23 mouse cellular contexts compared by ENCODE assay signal in genomic region chr2:128404405-128404804, GRCm38 (mm10).
DNase-seq lines count a peak whose midpoint lies in the region; ATAC-seq and TF ChIP-seq lines count a peak whose summit lies in the region.
"Had no signal": no experiment of that assay in that cellular context is flagged by ENCODE, and none has a peak within 500 bp of the region (broad histone marks: within the 10 kb centered on the region; RNA-seq: fewer than 3 reads in every experiment).

No protein-coding gene starts in this region.

- no peak for DNase-seq in heart, embryonic 10.5 days (ENCODE audit: low spot score)
- DNase-seq in heart, postnatal 14 days: no peak
- DNase-seq in A20 (ENCODE audit: low read depth, low spot score): peak; percentile 61
- no peak for DNase-seq in CH12.LX (ENCODE audit: extremely low read depth)
- DNase-seq: adrenal gland, postnatal 10 days; B cell, adult 2 months; cerebellum, adult 11 months; cerebellum, adult 8-10 months; cerebellum, postnatal 14 days; embryo, embryonic 11 days; heart, adult 2 months; heart, postnatal 4 days had no signal

- H3K4me1 ChIP-seq in heart, embryonic 10.5 days: peaks cover 42% of the 10 kb centered on the region
- H3K4me1 ChIP-seq in CH12.LX (ENCODE audit: control insufficient read depth in 1 of 2, insufficient read depth in 2 of 2): peaks cover 29 to 76% of the 10 kb centered on the region in 2 experiments
- H3K4me1 ChIP-seq in limb, embryonic 12.5 days (replicated peaks): peaks cover 34% of the 10 kb centered on the region

- 80% methylated on average over 3 of the region's 3 CpGs for WGBS in heart, embryonic 10.5 days
- WGBS in limb, embryonic 12.5 days: 75% methylated on average over 3 of the region's 3 CpGs

- TF ChIP-seq EP300 in CH12.LX (IDR thresholded peaks at IDR 0.05; ENCODE audit: low read length): 0 out of 2 replicates have a peak, but pooled peaks have one; percentile 27

- peak overlapping the region; percentile 29; the same call in 1 of the 2 replicates for H3K27ac ChIP-seq in heart, embryonic 10.5 days
- no peak overlapping the region for H3K27ac ChIP-seq in CH12.LX (ENCODE audit: insufficient read depth, low read depth)
- H3K27ac ChIP-seq in limb, embryonic 12.5 days: 0 out of 2 replicates have a peak overlapping the region, but pooled peaks have one; percentile 41
- H3K27ac ChIP-seq: embryonic facial prominence, embryonic 13.5 days; forebrain, embryonic 10.5 days; heart, adult 2 months; hindbrain, embryonic 13.5 days; hindbrain, postnatal 0 days had no signal

- no peak for TF ChIP-seq CTCF in CH12.LX (conservative IDR thresholded peaks at IDR 0.05 in 1 of 2, IDR thresholded peaks at IDR 0.05 in 1 of 2; ENCODE audit: low read depth in 2 of 2, low read length in 2 of 2)

- no peak for TF ChIP-seq RAD21 in CH12.LX (IDR thresholded peaks at IDR 0.05; ENCODE audit: low read depth, low read length)

- H3K79me2 ChIP-seq in CH12.LX (replicated peaks; ENCODE audit: control insufficient read depth, extremely low read depth, insufficient read depth, poor library complexity, severe bottlenecking): 0 out of 2 replicates have a peak, but pooled peaks cover 2% of the 10 kb centered on the region

- H3K9me3 ChIP-seq in heart, embryonic 10.5 days: no peaks in the 10 kb centered on the region
- peaks cover 8% of the 10 kb centered on the region for H3K9me3 ChIP-seq in CH12.LX (replicated peaks; ENCODE audit: low read length)
- no peaks in the 10 kb centered on the region for H3K9me3 ChIP-seq in limb, embryonic 12.5 days
- H3K9me3 ChIP-seq: embryonic facial prominence, embryonic 13.5 days; forebrain, embryonic 10.5 days; heart, embryonic 12.5 days; hindbrain, embryonic 13.5 days had no signal

- dilution Hi-C loops in CH12.LX (cut with MboI; ENCODE audit: extremely low pct_ligation_motif_present, extremely low pct_unique_long_range_greater_than_20kb, low sequenced_read_pairs): no loop called here

- no peaks in the 10 kb centered on the region for H3K36me3 ChIP-seq in heart, embryonic 10.5 days
- H3K36me3 ChIP-seq in CH12.LX (replicated peaks in 1 of 2; ENCODE audit: control insufficient read depth in 1 of 2, insufficient read depth in 1 of 2, low read length in 1 of 2): peaks cover under 1 to 21% of the 10 kb centered on the region in 2 experiments
- no peaks in the 10 kb centered on the region for H3K36me3 ChIP-seq in limb, embryonic 12.5 days
- H3K36me3 ChIP-seq: embryonic facial prominence, embryonic 13.5 days; forebrain, embryonic 10.5 days; heart, embryonic 12.5 days; hindbrain, embryonic 13.5 days had no signal

- H3K9ac ChIP-seq in CH12.LX (ENCODE audit: insufficient read depth, low read depth): no peak overlapping the region
- H3K9ac ChIP-seq in limb, embryonic 12.5 days (replicated peaks): no peak overlapping the region
- H3K9ac ChIP-seq: embryonic facial prominence, embryonic 13.5 days; heart, embryonic 12.5 days; hindbrain, embryonic 13.5 days had no signal

- no peak for ATAC-seq in limb, embryonic 12.5 days (ENCODE audit: insufficient number of reproducible peaks, insufficient read depth, low FRiP score, low TSS enrichment, low read depth)
- ATAC-seq in erythroblast, adult 5-6 weeks (replicated peaks; ENCODE audit: low FRiP score, poor library complexity, severe bottlenecking): no peak
- ATAC-seq: CD4-positive, CD25-positive, alpha-beta regulatory T cell, adult 4 months; forebrain, embryonic 14.5 days; hindbrain, postnatal 0 days; intestine, postnatal 0 days had no signal

- H3K27me3 ChIP-seq in heart, embryonic 10.5 days (ENCODE audit: insufficient read depth, poor library complexity, severe bottlenecking): peaks cover 4% of the 10 kb centered on the region; the same call in 1 of the 2 replicates
- H3K27me3 ChIP-seq in CH12.LX (replicated peaks): no peaks in the 10 kb centered on the region
- no peaks in the 10 kb centered on the region; the same call in 1 of the 2 replicates for H3K27me3 ChIP-seq in limb, embryonic 12.5 days
- H3K27me3 ChIP-seq: embryonic facial prominence, embryonic 13.5 days; hindbrain, embryonic 13.5 days had no signal

- H3K4me2 ChIP-seq in CH12.LX (ENCODE audit: insufficient read depth, low read depth, poor library complexity, severe bottlenecking): peak overlapping the region; percentile 66; the same call in 1 of the 2 replicates
- no peak overlapping the region for H3K4me2 ChIP-seq in limb, embryonic 12.5 days
- H3K4me2 ChIP-seq: hindbrain, embryonic 13.5 days had no signal

- no peak overlapping the region for H3K4me3 ChIP-seq in heart, embryonic 10.5 days
- no peak overlapping the region for H3K4me3 ChIP-seq in CH12.LX (replicated peaks in 1 of 3; ENCODE audit: low read depth in 2 of 3, low read length in 2 of 3, poor library complexity in 1 of 3)
- no peak overlapping the region for H3K4me3 ChIP-seq in limb, embryonic 12.5 days (replicated peaks)
- H3K4me3 ChIP-seq: embryonic facial prominence, embryonic 13.5 days; erythroblast, embryonic 14.5 days; forebrain, embryonic 10.5 days; heart, adult 2 months; heart, embryonic 12.5 days; hindbrain, embryonic 13.5 days had no signal

- intact Hi-C loops in heart, postnatal 14 days (cut with DNase I): no loop called here

- no peak for TF ChIP-seq POLR2A in CH12.LX (IDR thresholded peaks at IDR 0.05; ENCODE audit: low read depth, low read length)

- in situ Hi-C loops in CH12.LX (cut with MboI; ENCODE audit: low pct_ligation_motif_present, low pct_unique_long_range_greater_than_20kb, low sequenced_read_pairs): loop anchor here (5.0 to 10.0 kb wide), 3 partner anchors 140 to 512 kb away; no protein-coding TSS in a partner anchor

TF ChIP-seq in CH12.LX, 34 proteins besides CTCF, POLR2A, EP300 and RAD21:
- no peak for TF ChIP-seq SIN3A (IDR thresholded peaks at IDR 0.05; ENCODE audit: low read length)
- no peak for TF ChIP-seq ZC3H11A (IDR thresholded peaks at IDR 0.05; ENCODE audit: low read depth, low read length)
- no peak for TF ChIP-seq ZNF384 (IDR thresholded peaks at IDR 0.05; ENCODE audit: low read depth, low read length)
- no peak for TF ChIP-seq MEF2A (IDR thresholded peaks at IDR 0.05; ENCODE audit: borderline replicate concordance, low read depth, low read length)
- no peak for TF ChIP-seq JUN (IDR thresholded peaks at IDR 0.05; ENCODE audit: insufficient read depth, low read depth, low read length)
- no peak for TF ChIP-seq TCF12 (IDR thresholded peaks at IDR 0.05; ENCODE audit: low read depth, low read length)
- TF ChIP-seq USF1 (IDR thresholded peaks at IDR 0.05; ENCODE audit: low read depth, low read length): no peak
- TF ChIP-seq NRF1 (IDR thresholded peaks at IDR 0.05; ENCODE audit: low read depth, low read length): no peak
- no peak for TF ChIP-seq MAZ (IDR thresholded peaks at IDR 0.05; ENCODE audit: low read depth, low read length)
- TF ChIP-seq SMC3 (IDR thresholded peaks at IDR 0.05; ENCODE audit: low read depth, low read length): no peak
- TF ChIP-seq NELFE (IDR thresholded peaks at IDR 0.05; ENCODE audit: low read depth, low read length): no peak
- no peak for TF ChIP-seq ELF1 (IDR thresholded peaks at IDR 0.05; ENCODE audit: low read depth, low read length)
- no peak for TF ChIP-seq MAX (IDR thresholded peaks at IDR 0.05; ENCODE audit: low read length)
- no peak for TF ChIP-seq PAX5 (IDR thresholded peaks at IDR 0.05; ENCODE audit: low read length)
- no peak for TF ChIP-seq JUND (conservative IDR thresholded peaks at IDR 0.05; ENCODE audit: low read depth, low read length)
- no peak for TF ChIP-seq ETS1 (conservative IDR thresholded peaks at IDR 0.05; ENCODE audit: low read depth, low read length)
- TF ChIP-seq GABPA (IDR thresholded peaks at IDR 0.05; ENCODE audit: insufficient replicate concordance, low read depth, low read length): no peak
